Mouse (Mus musculus) cerebellum, adult 9-11 months (tissue): ENCODE measurements around the gene Dhrs13.
A peak's percentile ranks its signal among the peaks of the same experiment; 100 is the strongest.
"Not testable (repeated sequence)": the region's sequence is repeated elsewhere in the genome, so short reads cannot be mapped to it uniquely, and the experiment has no call there.

Source experiments
- DNase-seq: peaks from one replicate; pipeline ENCODE4 v3.0.0; 2022

The Dhrs13 gene

DNA sequence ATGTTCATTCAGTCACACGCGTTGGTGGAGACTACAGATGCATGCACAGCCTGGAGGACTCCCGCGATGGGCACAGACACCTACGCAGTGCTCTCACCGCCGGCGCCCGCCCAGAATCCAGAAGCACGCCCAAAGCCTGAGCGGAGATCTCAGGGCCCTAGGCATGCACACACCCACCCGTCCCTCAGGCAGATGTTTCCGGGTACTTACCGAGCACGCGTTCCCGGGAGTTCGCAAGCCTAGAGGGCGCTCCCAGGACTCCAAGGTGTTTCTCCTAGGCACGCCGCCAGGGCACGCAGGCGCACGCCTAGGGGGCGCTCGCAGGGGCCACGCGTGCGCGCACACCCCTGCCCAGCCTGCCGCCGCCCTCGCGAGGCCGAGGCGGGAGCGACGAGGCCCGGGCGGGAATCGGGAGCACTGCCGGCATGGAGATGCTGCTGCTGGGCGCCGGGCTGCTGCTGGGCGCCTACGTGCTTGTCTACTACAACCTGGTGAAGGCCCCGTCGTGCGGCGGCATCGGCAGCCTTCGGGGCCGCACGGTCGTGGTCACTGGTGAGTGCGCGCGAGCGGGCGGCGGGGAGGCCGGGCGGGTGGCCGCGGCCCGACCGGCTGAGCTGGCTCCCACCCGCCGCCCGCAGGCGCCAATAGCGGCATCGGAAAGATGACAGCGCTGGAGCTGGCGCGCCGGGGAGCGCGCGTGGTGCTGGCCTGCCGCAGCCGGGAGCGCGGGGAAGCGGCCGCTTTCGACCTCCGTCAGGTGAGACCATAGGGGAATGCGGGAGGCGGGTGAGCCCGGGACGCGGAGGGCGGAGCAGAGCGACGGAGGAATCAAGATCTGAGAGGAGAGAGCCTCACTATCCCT lies at the start of gene Dhrs13:
Dhrs13 (plus strand) TSS at position 334 of the 862 bp plus-strand sequence.
- peak; percentile 91 for DNase-seq

DNA sequence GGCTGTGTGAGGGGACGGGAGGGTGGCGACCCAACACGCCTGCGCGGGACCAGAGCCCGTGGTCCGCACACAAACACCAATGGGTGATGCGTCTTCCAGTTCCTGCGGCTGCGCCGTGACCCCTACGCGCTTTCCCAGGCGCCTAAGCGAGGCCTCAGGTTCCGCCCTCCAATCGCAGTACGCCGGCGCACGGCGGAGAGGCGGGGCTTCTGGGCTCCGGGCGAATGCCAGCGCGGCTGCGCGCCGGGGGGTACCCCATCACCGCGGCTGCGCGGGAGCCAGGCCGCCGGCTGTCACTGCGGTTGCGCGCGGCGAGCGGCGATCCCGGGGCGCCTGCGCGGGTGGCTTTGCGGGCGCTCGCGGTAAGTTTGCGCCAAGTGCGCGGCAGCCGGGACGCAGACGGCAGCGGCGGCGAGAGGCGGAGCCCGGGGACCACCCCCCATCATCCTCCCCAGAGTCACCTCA lies 49.6 kb upstream of the Dhrs13 start, which contains the start of gene Phf12:
Phf12 (plus strand) TSS at position 314 of the 465 bp plus-strand sequence.
- peak; percentile 100 for DNase-seq

DNA sequence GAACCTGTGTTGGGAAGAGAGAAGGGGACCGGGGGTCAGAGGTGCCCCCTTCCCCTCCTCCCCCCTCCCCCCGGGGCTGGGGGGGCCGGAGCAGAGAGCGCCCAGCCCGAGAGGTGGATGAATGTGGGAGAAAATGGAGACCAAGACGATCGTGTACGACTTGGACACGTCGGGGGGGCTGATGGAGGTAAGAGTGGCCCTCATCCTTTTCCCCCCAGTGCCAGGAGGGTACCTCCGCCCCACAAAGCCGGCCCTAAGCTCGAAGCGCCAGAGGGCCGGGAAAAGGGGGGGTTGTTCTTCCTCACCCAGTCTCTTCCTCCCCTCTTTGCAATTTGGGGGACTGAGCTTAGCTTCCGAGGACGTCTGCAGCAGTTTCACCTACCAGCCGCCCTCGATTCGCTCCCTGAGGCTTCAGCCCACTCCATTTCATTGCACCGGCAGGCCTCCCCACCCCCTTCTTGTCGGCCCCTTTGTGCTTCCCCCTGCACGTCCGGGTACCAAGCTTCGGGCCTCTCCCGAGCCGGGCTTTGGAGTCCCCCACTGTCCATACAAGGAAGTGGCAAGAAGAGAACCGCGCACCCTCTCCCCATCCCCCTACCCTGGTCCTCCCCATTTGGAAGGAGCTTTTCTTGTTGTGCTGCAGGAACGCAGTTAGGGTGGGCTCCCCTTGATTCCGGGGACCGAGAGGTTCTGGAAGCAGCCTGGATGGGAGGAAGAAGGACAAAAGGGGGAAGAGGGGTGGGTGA lies 48.7 kb upstream of the Dhrs13 start:
- peak; percentile 88 for DNase-seq

DNA sequence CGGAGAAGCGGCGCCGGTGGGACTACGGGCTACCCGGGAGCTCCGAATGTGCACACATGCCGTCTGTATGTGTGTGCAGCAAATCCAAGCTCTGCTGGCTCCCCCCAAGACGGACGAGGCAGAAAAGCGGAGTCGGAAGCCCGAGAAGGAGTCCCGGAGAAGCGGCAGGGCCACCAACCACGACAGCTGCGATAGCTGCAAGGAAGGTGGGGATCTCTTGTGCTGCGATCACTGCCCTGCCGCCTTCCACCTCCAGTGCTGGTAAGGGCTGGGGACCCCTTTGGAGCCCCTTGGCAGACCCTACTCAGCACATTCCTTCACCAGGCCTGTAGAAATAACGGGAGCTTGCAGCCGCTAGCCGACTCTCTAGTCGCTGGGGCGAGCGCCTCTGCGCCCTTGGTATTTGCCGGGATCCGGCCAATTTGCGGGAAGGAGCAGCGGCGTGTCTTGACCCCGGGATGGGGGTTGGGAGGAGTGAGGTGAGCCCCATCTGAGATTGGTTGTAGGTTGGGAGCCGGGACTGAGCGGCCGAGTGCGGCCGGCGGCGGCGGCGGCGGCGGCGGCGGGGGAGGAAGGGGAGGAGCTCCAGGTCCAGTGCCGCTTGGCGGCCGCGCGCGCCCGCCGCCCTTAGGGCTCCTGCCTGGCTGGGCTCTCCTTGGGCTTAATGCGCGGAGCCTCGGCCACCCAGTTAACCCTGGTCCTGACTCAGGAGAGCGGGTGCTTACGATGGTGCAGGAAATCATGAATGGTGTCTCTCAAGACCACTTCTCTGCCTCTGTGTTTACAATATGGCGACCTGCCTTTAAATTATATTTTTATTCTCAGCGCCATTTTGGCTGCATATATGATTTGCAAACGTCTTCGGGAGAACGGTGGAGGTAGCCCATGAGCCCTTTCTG lies 47.9 kb upstream of the Dhrs13 start:
- DNase-seq: peak; percentile 83

DNA sequence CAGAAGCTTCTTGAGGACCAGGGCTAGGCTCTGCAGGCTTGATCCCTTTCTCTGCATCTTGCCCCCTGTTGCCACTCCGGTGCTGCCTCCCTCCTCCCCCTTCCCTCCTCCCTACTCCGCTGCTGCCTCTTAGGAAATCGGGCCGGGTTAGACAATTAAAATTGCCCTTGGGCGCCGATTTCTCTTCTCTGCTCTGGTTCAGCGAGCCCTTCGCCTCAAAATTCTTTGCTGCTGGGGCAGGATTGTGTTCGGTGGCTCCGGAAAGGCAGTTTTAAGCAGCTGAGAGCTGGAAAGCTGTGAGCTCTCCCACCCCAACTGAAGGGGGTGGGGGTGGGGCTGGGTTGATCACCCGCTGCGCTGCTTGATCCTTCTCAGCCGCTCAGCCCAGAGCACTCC lies 47.2 kb upstream of the Dhrs13 start:
- DNase-seq: peak; percentile 71

DNA sequence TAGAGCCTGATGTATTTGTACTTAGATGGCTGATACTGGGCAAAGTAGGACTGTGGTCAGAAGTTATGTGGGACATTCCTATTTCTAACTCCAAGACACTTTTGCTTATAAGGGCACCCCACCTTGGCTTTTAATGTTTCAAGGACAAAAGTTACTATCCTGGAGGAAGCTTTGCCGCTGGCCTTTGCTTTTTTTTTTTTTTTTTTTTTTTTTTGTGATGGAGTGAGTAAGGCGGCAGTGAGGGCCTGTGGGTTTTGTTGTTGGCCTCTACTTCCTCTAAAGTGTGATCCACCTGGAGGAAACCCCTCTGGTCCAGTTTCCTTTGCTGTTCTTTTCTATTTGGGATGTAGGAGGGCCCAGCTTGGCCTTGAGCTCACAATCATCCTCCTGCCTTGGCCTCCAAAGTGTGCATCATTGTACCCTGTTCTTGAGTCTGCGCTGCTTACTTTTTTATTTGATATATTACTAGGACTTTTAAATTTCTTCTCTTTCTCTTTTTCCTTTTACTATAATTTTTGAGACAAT lies 46.5 kb upstream of the Dhrs13 start:
- DNase-seq: no peak

DNA sequence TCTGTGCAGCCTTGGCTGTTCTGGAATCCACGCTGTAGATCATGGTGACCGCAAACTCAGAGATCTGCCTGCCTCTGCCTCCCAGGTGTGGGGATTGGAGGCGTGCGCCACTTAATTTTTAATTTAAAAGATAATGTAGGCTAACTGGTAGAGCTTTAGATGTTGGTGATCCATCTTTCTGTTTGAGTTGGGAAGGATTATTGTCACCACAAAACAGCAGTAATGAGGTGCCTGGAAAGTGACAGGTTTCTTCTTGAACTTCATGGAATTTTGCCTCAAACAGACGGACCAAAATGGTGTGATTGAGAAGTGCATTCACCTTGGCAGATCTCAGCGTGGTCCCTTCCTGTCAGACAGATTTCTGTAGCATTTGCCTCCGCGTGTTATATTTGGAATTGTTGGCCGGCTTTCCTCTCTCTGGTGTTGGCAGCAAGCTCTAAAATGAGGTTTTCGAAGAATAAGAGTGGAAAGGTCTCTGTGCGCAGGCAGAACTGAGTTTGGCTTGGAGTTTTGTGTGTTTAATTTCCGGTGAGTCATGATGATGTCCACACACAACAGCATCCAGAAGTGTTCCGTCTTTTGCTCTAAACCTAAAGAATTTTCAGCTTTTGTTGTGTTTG lies 42.9 kb upstream of the Dhrs13 start:
- peak; percentile 68 for DNase-seq

DNA sequence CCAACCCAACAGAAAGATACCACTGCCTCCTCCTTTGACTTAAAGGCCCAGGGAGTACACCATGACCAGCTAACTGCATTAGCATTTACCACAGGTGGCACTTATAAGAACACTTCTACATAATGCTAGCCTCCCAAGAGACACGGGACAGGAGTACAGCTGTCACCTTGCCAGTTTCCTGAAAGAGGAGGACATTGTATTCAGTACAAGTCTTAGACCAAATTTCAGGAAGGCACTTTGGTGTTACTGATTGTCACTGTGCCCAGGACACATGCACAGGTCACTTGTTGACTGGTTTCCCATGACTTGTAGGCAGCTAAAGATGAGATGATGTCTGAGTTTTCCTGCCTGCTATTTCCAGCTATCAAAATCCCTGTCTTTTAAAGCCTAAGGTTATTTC lies 36.5 kb upstream of the Dhrs13 start:
- DNase-seq: no peak

DNA sequence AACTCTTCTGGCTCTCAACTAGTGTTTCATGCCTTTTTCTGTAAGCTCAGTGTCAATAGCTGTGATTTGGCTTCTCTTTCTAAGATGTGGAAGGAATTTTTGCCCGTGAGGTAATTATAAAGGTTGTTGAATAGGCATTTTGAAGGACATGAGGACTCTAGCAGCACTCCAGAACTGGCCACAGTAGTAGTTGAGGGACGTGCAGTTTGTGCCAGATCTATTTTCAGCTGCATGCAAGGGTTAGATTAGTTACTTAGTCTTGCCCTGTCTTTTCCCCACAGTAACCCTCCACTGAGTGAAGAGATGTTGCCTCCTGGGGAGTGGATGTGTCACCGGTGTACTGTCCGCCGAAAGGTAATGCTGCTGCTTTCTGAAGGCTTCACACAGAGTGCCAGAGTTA lies 25.6 kb upstream of the Dhrs13 start:
- DNase-seq: no peak

DNA sequence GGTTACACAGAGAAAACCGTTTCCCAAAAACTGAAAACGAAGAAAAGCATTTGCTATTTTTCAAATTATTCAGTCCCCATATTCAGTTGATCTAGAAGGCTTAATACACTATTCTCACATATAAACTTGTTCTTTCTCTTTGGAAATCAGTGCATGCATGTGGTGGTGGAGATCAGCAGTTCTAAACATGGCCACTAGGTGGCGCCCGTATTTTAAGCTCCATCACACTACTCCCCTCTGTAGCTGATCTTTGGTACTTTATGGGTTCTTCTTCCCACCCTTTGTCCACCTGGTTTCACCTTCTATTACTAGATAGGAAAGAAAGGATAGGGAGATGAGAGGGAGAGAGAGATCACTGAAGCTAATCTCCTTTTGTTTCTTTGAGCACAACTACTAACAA lies 12.4 kb upstream of the Dhrs13 start:
- no peak for DNase-seq

DNA sequence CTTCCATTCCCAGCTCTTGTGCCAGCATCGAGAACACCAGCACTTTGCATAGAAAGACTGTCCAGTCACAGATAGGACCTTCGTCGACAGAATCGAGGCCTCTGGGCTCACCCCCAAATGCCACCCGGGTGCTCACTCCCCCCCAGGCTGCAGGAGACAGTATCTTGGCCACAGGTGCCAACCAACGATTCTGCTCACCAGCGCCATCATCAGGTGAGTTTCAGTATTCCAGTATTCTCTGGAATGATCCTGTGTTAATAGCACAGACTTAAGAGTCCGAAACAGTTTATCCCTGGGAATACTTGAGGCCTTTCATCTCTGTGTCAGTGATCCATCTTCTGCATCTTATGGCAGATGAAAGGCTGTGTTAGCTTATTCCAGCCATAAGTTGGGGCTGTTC lies 8.5 kb upstream of the Dhrs13 start:
- no peak for DNase-seq

DNA sequence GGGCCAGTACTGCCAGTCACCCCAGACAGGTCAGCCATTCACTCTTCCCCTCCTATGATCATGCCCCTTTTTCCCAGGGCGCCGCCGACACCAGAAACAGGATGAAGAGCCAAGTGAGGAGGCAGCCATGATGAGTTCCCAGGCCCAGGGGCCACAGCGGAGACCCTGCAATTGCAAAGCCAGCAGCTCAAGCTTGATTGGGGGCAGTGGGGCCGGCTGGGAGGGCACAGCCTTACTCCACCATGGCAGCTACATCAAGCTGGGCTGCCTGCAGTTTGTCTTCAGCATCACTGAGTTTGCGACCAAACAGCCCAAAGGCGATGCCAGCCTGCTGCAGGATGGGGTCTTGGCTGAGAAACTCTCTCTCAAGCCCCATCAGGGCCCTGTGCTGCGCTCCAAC lies 2.8 kb upstream of the Dhrs13 start:
- no peak for DNase-seq

DNA sequence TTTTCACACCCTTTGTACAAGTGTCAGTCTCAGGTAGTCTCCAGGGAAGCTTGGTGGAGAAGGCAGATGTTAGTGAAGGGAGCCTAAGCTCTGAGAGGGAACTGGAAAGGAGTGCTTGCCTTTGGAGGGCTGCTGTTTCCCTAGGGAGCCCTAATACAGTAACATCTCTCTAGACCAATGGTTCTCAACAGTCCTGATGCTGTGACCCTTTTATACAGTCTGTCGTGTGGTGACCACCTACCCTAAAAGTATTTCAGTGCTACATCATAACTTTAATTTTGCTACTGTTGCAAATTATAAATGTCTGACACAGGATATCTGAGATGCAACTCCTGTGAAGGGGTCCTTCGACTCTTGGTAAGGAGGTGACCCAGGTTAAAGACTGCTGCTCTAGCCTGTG lies 1.5 kb upstream of the Dhrs13 start:
- DNase-seq: no peak

DNA sequence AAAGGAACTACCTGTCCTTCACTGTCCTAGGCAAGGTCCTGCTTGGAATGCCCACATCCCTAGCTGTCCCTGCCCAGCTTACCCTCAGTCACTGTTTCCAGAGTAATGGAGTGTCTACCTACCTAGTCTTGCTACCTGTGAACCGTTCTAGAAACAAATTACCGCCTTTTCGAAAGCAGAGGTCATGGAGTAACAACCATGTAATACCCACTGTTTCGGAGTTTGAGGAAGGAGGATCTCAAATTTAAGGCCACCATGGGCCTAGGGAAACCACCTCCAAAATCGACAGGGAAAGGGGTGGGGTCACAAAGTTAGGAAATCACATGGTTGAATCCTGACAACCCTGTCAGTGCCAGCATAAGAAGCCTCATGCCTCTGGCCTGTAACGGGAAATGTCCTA lies 691 bp upstream of the Dhrs13 start:
- DNase-seq: no peak

DNA sequence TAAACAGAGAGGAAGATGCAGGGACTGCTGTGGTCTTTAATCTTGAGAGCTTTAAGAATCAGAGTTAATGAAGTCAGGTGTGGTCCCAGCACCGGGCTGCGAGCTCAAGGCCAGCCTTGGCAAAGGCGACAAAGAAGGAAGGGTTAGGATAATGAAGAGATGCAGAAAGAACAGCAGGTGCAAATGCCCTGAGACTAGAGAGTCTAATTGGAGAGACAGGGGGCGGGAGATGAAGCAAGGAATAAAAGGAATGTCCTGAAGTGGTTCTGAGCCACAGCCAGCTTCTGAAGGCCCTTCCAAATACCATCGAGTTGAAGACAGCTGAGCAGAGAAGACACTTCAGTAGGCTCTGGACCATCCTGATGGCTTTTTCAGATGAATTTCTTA lies 722 bp downstream of the Dhrs13 start:
- DNase-seq: no peak

DNA sequence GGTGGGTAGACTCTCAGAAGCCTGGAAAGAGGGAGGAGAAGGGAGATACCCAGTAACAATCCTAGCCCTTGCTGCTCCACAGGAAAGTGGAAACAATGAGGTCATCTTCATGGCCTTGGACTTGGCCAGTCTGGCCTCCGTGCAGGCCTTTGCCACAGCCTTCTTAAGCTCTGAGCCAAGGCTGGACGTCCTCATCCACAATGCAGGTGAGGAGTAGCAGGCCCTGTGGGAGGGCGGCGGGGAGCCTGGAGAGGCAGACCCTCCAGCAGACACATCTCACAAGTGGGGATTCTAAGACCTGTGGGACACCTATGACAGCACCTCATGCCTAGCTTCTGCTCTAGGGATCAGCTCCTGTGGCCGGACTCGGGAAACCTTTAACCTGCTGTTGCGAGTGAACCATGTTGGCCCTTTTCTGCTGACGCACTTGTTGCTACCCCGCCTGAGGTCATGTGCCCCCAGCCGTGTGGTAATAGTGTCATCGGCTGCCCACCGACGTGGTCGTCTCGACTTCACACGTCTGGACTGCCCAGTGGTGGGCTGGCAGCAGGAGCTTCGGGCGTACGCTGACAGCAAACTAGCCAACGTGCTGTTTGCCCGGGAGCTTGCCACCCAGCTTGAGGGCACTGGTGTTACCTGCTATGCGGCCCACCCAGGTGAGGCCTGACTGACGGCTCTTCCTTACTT lies 2.0 kb downstream of the Dhrs13 start:
- DNase-seq: peak; percentile 46

DNA sequence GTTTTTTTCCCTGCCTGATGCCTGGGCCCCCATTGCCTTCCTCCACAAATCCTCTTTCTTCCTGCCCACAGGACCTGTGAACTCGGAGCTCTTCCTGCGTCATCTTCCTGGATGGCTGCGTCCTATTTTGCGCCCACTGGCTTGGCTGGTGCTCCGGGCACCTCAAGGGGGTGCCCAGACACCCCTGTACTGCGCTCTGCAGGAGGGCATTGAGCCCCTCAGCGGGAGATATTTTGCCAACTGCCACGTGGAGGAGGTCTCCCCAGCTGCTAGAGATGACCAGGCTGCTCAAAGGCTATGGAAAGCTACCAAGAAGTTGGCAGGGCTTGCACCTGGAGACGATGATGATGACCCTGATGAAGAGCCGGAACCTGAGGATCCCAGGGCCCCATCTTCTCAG lies 4.7 kb downstream of the Dhrs13 start:
- peak; percentile 47 for DNase-seq

DNA sequence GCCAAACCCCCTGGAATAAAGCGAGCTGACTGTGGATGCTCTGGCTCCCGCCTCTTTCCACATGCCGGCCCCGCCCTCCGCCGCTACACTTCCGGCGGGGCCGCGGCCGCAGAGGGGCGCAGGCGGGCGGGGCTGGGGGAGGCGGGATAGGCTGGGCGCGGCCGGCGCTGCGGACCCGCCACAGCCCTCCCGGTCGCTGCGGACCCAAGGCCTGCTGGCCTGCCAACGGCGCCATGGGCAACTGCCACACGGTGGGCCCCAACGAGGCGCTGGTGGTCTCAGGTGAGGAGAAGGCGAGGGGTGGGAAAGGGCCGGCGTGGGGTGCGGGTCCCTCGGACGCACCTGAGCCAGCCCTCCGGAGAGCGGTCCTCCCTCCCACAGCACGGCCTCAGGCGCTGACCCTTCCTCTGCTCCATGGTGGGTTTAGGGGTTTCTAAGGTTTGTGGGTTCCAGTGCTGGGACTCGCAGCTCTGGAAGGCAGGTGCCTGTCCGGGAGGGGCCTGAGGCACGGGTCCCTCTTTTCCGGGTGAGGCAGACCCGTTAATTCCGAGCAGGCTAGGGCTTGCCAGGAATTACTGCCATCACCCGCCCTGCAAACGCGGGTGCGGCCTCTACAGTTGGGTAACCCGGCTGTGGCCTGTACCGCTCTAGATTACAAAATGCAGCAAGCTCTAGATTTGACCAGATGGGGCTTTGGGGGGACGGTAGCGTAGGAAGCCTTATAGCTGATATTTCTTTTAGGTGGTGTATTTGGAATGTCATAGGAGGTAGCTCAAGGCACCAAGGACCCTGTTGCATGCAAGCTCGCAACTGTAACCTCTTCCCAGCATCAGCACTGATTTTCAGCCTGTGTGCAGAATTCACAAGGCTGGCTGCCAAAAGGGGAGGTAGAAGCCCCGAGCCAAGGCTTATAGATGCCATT lies 6.0 kb downstream of the Dhrs13 start, which contains the start of gene Flot2:
Flot2 (plus strand) TSS at position 101 of the 922 bp plus-strand sequence.
- DNase-seq: peak; percentile 64

DNA sequence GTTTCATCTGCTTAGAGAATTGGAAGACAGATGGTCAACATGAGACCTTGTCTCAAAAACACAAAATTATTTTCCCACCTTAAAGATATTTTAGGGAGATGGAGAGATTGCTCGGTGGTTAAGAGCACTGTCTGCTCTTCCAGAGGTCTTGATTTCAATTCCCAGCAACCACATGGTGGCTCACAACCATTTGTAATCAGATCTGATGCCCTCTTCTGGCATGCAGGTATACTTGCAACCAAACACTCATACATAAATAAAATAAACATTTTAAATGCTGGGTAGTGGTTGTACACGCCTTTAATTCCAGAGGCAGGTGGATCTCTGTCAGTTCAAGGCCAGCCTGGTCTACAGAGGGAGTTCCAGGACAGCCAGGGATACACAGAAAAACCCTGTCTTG lies 8.8 kb downstream of the Dhrs13 start:
- no peak for DNase-seq

DNA sequence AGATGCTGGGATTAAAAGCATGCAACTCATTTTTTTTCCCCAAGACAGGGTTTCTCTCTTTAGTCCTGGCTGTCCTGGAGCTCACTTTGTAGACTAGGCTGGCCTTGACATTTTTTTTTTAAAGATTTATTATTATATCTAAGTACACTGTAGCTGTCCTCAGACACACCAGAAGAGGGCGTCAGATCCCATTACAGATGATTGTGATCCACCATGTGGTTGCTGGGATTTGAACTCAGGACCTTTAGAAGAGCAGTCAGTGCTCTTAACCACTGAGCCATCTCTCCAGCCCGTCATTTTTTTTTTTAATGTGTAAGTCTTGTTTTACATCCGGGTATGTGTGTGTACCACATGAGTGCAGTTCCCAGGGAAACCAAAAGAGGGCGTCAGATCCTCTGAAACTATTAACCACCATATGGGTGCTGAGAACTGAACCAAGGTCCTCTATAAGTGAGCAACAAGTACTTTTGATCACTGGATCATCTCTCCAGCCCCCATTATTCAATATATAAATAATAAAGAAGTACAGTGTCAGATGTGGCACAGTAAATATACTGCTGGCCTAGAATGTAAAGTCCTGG lies 10.3 kb downstream of the Dhrs13 start:
- DNase-seq: not testable (repeated sequence)
